Mouse (Mus musculus) layer of hippocampus, adult 2 months (tissue): Measurements from ENCODE around the gene Sema3b. TPM values are rescaled to one million over a fixed set of nuclear protein-coding genes. Genes with fewer than 3 reads are reported as not detected.
A peak's percentile ranks its signal among the peaks of the same experiment; 100 is the strongest.
"Not testable (repeated sequence)": the region's sequence is repeated elsewhere in the genome, so short reads cannot be mapped to it uniquely, and the experiment has no call there.

Experiments
- DNase-seq, 2 experiments: peaks; one replicate each; pipeline ENCODE4 v3.0.0; 2022; ENCODE audit warnings: low spot score in 2 of 2
- H3K27ac ChIP-seq: fragments of 200-600 bp; 2 replicates; pipeline ENCODE4 v1.8.1; 2022
- H3K4me3 ChIP-seq: fragments of 200-600 bp; 2 replicates; pipeline ENCODE4 v1.8.1; 2022; ENCODE audit warnings: mild to moderate bottlenecking
- CTCF ChIP-seq: fragments of 200-600 bp; conservative IDR thresholded peaks from 2 replicates; pipeline ENCODE4 v1.8.1; 2022; ENCODE audit warnings: antibody characterized with exemption, mild to moderate bottlenecking, moderate library complexity
- total RNA-seq, 2 experiments: library from RNA; stranded (reverse); gene quantifications; 2 replicates each; pipeline ENCODE4 v1.2.3; 2021

Gene Sema3b
- total RNA-seq, 2 experiments from 2014 or later = 1.9 to 2.2 TPM

DNA sequence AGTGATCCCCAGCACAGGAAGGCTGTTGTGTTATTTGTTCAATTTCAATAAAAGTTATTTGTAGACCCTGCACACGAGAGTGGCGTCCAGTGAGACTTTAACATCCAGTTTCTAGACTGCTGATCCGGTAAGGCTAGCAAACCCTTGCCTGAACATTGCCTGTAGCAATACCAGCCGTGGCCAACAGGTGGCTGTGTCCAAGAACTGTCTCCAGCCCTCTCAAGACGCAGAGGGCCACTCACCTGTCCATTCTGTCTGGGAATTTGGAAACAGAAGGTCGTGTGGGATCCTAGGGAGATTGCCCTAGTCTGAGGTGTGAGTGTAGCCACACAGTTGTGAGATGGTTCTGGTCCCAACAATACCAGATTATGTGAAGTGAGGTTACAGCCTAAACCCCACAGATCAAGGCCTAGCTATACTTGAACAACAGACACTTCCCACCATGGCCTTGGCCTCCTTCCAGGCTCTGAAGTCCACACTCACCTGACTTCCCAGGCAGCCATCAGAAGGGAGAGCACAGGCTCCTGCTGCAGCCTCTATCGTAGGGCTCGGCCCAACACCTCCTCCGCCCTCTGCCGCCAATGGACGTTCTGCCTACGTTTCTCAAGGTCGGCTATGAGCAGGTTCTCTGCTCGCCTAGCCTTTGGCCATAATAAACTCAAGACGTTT, 42.9 kb downstream of the Sema3b start:
- DNase-seq = peak in 1 of 2 experiments; percentile 75
- H3K4me3 ChIP-seq = peak overlapping the region; percentile 19; the same call in 1 of the 2 replicates
- peak overlapping the region; percentile 83 for H3K27ac ChIP-seq
- TF ChIP-seq CTCF = peak; percentile 89

DNA sequence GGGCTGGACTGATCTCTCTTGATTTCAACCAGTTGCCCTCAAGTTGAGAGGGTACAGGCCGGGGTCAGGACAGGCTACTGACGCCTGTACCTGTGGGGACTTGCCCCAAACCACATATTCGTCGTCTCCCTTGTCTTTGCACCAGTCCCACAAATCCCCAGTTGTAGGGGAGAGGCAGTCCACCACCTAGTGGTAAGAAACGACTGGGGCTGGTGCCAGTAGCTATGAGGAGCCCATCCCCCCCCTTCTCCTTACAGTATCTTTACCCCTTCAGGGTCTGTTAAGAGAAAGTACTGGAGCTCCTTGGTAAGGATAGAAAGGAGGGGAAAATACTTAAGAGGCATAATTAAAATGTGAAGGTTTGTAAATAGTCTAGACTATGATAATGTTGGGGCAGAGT, 43.5 kb downstream of the Sema3b start:
- H3K4me3 ChIP-seq, DNase-seq: not testable (repeated sequence)

DNA sequence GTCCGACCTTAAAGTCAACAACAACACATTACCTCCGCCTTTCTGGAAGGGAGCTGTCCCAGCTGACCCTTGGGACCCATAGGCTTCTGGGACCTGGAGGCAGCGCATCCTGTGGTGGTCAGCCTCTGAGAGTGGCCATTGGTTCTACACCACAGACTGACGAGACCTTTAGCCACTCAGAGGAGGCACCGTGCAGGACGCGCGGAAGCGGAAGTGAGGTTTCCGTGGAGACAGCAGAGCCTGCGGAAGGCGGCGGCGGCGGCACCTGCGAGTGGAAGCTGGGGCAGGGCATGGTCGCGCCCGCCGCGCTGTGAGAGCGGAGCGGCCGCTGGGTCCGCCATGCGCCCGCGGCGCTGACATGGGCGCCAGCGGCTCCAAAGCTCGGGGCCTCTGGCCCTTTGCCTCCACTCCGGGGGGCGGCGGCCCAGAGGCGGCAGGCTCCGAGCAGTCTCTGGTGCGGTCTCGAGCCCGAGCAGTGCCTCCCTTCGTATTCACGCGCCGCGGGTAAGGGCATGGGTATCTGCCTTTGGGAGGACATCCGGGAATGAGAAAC, 45.9 kb downstream of the Sema3b start, which contains the start of gene Tusc2:
Gene Tusc2, plus strand, starts transcription at position 227 of the 553 bp plus-strand sequence.
- Histone ChIP-seq H3K27ac (peak within 1 kb of the TSS; percentile 91), H3K4me3 (peak within 1 kb of the TSS; percentile 74)
- peak; percentile 93 to 96 for DNase-seq
- no peak for TF ChIP-seq CTCF

More for the DNA sequence above, 43.5 kb downstream of the Sema3b start:
- H3K27ac ChIP-seq = peak overlapping the region; percentile 83; the same call in 1 of the 2 replicates

DNA sequence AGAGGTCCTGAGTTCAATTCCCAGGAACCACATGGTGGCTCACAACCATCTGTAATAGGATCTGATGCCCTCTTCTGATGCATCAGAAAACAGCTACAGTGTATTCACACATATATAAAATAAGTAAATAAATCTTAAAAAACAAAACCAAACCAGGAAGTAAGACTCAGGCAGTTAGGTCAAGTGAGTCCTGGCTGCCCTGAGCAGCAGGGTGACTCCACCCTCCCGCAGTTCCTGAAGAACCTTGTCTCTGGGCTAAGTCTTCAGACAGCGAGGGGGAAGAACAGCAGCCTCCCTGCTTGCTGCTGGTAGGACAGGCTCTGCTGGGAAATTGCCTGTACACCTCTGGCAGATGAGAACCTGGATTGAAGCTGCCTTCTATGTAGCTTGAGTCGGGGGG, 52.7 kb downstream of the Sema3b start:
- no peak for DNase-seq
- H3K4me3 ChIP-seq = no peak overlapping the region
- no peak overlapping the region for H3K27ac ChIP-seq
- TF ChIP-seq CTCF = no peak

DNA sequence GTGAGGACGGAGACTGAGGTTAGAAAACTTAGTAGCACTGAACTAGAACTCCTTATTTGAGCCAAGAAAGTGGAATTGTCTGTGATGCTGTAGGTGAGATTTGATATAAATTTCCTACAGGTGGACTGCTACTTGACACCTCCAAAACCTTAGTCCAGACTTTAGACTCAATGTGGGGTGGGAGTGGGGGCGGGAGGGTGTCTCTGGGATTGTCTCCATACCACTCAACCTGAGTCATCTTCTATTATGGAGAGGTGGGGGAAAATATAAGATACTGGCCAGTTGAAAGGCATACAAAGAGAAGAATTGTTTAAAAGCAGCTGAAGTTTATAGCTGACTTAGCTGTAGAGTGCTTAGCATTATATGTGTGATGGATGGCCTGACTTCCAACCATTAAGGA, 53.3 kb downstream of the Sema3b start:
- H3K27ac ChIP-seq = peak overlapping the region; percentile 97
- TF ChIP-seq CTCF = no peak
- H3K4me3 ChIP-seq = peak overlapping the region; percentile 98
- DNase-seq = no peak

DNA sequence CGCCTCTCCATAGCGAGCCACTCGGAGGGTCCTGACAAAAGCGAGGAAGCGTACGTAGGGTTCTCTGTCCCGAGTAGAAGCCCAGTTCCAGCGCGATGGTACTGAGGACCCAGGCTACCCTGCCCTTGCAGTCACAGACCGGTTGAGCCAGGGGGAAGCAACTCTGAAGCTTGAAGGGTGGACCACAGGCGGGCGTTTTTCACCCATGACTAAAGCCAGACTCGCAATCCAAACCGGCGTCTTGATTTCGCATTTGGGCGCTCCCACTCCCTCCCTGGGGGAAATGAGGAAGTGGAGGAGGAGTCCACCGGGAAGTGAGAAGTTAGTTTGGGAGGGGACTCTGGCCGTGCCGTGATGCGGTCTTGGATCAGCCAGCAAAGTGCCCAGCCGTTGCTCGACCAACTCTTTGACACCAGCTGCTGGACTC, 54.0 kb downstream of the Sema3b start:
- no peak for TF ChIP-seq CTCF
- DNase-seq = no peak
- Histone ChIP-seq H3K27ac (peak overlapping the region; percentile 97), H3K4me3 (peak overlapping the region; percentile 98)

DNA sequence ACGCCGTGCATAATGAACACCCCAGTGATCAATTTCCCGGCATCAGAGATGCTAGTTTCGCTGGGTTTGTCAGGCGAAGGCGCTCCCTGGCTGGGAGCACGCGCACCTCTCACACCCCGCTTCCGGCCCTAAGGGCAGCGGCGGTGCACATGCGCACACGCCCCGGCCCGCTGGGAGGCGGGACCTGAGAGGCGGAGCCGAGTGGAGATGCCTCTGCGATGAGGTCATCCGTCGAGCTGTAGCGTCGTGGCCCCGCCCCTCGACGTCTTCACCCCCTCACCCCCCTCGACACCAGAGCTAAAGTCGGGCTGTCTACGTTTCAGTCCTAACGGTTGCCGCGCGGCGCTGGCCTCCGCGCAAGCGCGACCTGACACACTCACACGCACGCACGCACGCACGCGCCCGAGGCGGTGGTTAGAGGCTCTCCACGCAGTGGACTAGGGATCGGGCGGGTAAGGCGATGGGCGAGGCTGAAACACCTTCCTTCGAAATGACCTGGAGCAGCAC, 54.7 kb downstream of the Sema3b start:
- peak; percentile 90 to 94 for DNase-seq
- Histone ChIP-seq H3K4me3 (peak overlapping the region; percentile 98), H3K27ac (peak overlapping the region; percentile 97)
- peak; percentile 48 for TF ChIP-seq CTCF

DNA sequence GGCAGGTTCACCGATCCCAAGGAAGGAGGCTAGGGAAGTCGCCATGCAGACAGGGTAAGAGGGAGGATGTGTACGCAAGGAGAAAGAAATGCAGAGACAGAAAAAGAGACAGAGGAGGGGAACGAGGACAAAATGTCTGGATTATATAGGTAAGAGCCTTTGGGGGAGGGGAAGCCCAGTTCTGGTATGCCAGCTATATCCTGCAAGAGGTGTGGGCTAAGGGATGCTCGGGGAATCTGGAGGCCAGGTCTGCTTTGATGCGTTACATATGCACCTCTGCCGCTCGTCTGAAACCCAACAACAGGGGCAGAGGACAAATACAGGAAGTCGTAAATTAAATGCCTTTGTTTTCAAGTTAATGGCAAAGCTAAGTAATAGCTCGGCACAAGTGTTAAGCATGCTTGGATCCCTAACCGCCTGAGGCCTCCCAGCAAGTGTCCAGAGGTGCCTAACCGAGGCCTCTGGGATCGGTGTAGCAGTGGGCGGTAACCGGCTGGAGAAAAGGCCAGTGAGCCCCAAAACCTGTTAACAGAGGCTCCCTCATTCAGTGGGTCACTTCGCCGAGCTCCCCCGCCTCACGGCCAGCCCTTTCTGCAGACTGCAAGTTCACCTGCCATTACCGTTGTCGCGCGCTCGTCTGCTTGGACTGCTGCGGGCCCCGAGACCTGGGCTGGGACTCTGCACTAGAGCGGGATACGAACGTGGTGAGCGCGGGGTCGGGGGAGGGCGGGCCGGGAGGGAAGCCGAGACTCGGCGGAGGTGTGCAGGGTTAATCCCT, 55.3 kb downstream of the Sema3b start:
- Histone ChIP-seq H3K27ac (peak overlapping the region; percentile 97), H3K4me3 (peak overlapping the region; percentile 98)
- no peak for TF ChIP-seq CTCF
- no peak for DNase-seq

DNA sequence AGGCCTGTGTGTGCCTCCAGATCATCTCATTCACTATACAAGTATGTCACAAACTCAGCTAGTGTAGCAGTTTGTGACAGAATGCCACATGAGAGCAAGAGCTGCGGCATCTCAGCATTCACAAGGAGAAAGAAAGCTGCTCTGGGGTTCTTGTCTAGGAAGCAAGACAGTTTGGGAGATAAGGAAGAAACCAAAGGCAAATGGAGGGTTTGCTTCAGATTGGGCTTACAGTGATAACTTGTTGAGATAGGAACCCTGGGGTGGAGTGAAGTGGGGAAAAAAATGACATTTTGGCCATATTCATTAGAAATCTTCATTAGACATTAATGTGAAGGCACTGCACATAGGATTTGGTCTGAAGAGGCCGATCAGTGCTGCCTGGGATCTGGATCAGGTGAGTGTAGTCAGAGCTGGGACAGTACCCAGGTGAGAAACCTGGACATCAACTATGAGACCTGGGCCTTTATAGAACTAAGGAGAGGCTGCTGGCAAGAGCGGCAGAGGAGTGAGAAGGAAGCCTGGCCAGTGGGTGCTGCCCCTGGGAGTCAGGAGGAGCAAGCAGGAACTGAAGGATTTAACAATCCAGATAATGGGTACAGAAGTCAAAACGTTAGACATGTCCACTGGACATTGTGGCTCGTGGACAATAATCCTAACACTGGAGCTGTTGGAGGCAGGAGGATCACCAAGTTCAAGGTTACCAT, 56.2 kb downstream of the Sema3b start:
- no peak for DNase-seq
- no peak for TF ChIP-seq CTCF
- Histone ChIP-seq H3K27ac (no peak overlapping the region), H3K4me3 (no peak overlapping the region)

DNA sequence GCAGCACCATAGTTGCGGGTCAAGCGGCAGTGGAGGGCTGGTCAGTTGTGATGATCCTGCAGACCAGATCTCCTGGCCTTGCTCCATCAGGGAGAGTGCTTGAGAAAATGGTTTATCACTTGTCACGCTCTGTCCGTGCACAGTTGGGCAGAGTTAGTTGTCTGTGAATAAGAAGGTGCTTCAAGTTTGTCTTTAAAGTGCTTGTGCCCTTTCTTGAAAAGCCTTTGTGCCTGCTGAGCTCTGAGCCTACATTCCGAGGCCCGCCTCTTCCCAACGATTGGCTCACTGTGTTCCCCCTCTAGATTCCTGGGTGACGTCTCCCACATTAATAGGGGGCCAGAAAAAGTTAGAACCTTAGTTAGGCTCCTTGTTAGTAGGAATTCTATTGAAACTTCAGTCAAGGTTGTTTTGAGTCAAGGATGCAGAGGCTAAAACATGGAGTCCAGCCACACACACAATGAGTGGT, 57.1 kb downstream of the Sema3b start:
- H3K4me3 ChIP-seq = peak overlapping the region; percentile 56
- no peak for TF ChIP-seq CTCF
- no peak overlapping the region for H3K27ac ChIP-seq
- DNase-seq = no peak

DNA sequence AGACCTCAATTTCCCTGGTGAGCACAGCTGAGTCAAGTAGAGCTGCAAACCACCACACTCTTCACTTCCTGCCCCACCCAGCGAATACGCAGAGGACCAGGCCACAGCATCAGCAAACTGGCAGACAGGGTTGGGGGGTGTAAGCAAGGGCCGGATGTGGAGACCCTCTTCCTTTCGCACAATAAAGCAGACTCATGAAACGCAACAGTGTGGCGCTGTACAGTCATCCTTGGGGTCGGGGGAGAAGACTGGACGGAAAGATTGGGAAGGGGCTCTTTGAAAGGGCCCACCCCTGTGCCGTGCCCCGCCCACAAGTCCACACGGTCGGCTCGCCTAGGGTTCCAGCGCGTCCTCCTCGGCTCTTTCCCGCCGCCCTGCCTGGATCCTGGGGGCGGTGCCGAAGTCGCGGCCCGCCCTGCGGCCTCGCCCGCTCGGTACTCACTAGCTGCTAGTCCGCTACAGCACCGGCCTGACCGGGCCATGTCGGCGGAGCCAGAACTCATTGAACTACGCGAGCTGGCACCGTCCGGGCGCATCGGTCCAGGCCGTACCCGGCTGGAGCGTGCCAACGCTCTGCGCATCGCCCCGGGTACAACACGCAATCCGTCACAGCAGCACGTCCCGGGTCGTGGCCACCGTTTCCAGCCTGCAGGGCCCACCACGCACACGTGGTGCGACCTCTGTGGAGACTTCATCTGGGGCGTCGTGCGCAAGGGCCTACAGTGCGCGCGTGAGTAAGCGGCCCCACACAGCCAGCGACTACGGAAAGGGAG, 57.7 kb downstream of the Sema3b start, which contains the start of gene Rassf1:
Gene Rassf1, plus strand, starts transcription at position 439 of the 773 bp plus-strand sequence.
- H3K27ac ChIP-seq = peak within 1 kb of the TSS; percentile 28; the same call in 1 of the 2 replicates
- DNase-seq = no peak
- peak within 1 kb of the TSS; percentile 56 for H3K4me3 ChIP-seq
- no peak for TF ChIP-seq CTCF

DNA sequence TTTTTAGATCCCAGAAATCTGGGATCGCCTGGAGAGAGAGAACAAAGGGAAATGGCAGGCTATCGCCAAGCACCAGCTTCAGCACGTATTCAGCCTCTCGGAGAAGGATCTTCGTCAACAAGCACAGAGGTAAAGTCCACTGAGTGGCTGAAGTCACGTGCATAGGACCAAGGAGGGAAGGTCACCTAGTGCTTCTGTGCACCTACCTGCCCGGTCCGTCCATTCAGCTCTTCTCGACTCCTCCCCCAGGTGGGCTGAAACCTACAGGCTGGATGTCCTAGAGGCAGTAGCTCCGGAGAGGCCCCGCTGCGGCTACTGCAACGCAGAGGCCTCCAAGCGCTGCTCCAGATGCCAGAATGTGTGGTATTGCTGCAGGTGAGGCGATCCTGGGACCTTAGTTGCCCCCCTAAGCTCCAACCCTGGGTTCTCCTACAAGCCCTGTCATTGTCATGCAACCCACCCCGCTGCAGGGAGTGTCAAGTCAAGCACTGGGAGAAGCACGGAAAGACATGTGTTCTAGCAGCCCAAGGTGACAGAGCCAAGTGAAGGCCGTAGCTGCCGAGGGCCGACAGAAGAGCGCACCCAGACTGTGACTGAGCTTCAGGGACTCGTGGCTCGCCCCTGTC, 58.4 kb downstream of the Sema3b start:
- Histone ChIP-seq H3K27ac (no peak overlapping the region), H3K4me3 (no peak overlapping the region)
- no peak for DNase-seq
- TF ChIP-seq CTCF = no peak
